ENCODE assay signal across 9 mouse cellular contexts in the genomic region with DNA sequence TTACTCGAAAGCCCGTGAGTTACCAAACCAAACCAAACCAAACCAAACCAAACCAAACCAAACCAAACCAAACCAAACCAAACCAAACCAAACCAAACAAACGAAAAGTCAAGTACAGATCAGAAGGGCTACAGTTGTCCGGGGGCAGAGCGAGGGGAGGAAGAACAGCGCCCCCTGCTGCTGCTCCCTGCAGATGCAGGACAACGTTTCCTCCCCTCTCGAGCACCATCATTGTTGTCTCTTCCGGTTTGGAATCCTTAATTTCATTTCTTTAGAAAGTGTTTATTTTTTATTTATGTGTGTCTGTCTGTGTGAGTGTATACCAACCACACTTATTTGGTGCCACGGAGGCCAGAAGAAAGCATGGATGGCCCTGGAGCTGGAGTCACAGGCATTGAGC. TPM values are rescaled to one million over a fixed set of nuclear protein-coding genes. Genes with fewer than 3 reads are reported as not detected.
DNase-seq lines count a peak whose midpoint lies in the region; ATAC-seq lines count a peak whose summit lies in the region.
"Had no signal": no experiment of that assay in that cellular context is flagged by ENCODE, and none has a peak within 500 bp of the region (broad histone marks: within the 10 kb centered on the region; RNA-seq: fewer than 3 reads in every experiment).

No protein-coding gene starts in this region.

- H3K27me3 ChIP-seq in embryonic facial prominence, embryonic 10.5 days (replicated peaks; ENCODE audit: low read depth, poor library complexity, severe bottlenecking): no peaks in the 10 kb centered on the region
- H3K27me3 ChIP-seq: heart, embryonic 13.5 days had no signal

- H3K9me3 ChIP-seq in embryonic facial prominence, embryonic 10.5 days: no peaks in the 10 kb centered on the region
- H3K9me3 ChIP-seq: heart, embryonic 13.5 days had no signal

- H3K4me1 ChIP-seq in embryonic facial prominence, embryonic 10.5 days: no peaks in the 10 kb centered on the region
- H3K4me1 ChIP-seq: heart, embryonic 13.5 days had no signal

- 72% methylated on average over 10 of the region's 10 CpGs for WGBS in embryonic facial prominence, embryonic 10.5 days

- H3K27ac ChIP-seq in embryonic facial prominence, embryonic 10.5 days (replicated peaks): no peak overlapping the region
- H3K27ac ChIP-seq: heart, embryonic 13.5 days had no signal

- DNase-seq in ovary, postnatal 36 days (ENCODE audit: low spot score): peak; percentile 9
- no peak for DNase-seq in ovary, postnatal 14 days (ENCODE audit: low spot score)
- peak; percentile 32 for DNase-seq in adrenal gland, postnatal 10 days
- no peak for DNase-seq in right cerebral cortex, postnatal 4 days
- DNase-seq in embryonic facial prominence, embryonic 10.5 days (ENCODE audit: low spot score): no peak

- peak; percentile 84 for ATAC-seq in megakaryocyte, adult 5-6 weeks (ENCODE audit: poor library complexity, severe bottlenecking)
- ATAC-seq in frontal cortex, adult (ENCODE audit: low TSS enrichment): no peak

- H3K4me3 ChIP-seq in embryonic facial prominence, embryonic 10.5 days: no peak overlapping the region
- H3K4me3 ChIP-seq: heart, embryonic 13.5 days; myocyte had no signal

- no peaks in the 10 kb centered on the region for H3K36me3 ChIP-seq in embryonic facial prominence, embryonic 10.5 days (replicated peaks)
- H3K36me3 ChIP-seq: heart, embryonic 13.5 days had no signal

RNA-seq across cellular contexts. Expression of gene C1d, which starts 26.7 kb away (rescaled TPM):
- total RNA-seq in adrenal gland, postnatal 10 days (2021): 10 to 100 TPM; 54.5 to 63.3 TPM
- total RNA-seq in megakaryocyte, adult 5-6 weeks (2015): 56.0 and 56.7 TPM in 2 replicates
- total RNA-seq in megakaryocyte, adult 5-6 weeks (2017): 44.9 and 52.2 TPM in 2 replicates
- polyA plus RNA-seq in embryonic facial prominence, embryonic 10.5 days (2016; fragmentation: Nextera tagmentation; extraction: Ambion mirVana): 110 and 113 TPM in 2 replicates

Comparison
In these comparisons a context has a peak if more than half of its experiments do, and no peak if none do; other contexts are left out.
1. DNase-seq: peak in ovary, postnatal 36 days (single experiment) and adrenal gland, postnatal 10 days (single experiment); none in ovary, postnatal 14 days (single experiment), right cerebral cortex, postnatal 4 days (single experiment) and embryonic facial prominence, embryonic 10.5 days (single experiment).